Mouse (Mus musculus): Measurements from ENCODE around the gene Clec3a. TPM values are rescaled to one million over a fixed set of nuclear protein-coding genes. Genes with fewer than 3 reads are reported as not detected.
A peak's percentile ranks its signal among the peaks of the same experiment; 100 is the strongest.

Clec3a gene
- polyA plus RNA-seq (2014; fragmentation: Nextera tagmentation; extraction: Ambion mirVana) = not detected in 2 replicates

- no peak within 1 kb of the TSS for H3K9ac ChIP-seq (replicated peaks; ENCODE audit: low read length)
- WGBS = 81% methylated on average over 8 of the region's 8 CpGs
- no peaks in the 10 kb centered on the region for H3K9me3 ChIP-seq (ENCODE audit: control insufficient read depth, low read length)
- ATAC-seq (ENCODE audit: low FRiP score, low TSS enrichment) = no peak
- H3K4me2 ChIP-seq (ENCODE audit: low read length) = no peak within 1 kb of the TSS
- no peaks in the 10 kb centered on the region for H3K4me1 ChIP-seq (ENCODE audit: control insufficient read depth, insufficient read depth, low read length)
- no peaks in the 10 kb centered on the region for H3K36me3 ChIP-seq (ENCODE audit: control insufficient read depth, insufficient read depth, low read length)
- no peak for DNase-seq
- no peaks in the 10 kb centered on the region for H3K27me3 ChIP-seq (ENCODE audit: control insufficient read depth, insufficient read depth, low read length)
- H3K4me3 ChIP-seq (replicated peaks; ENCODE audit: low read depth, low read length) = no peak within 1 kb of the TSS
- H3K27ac ChIP-seq (replicated peaks; ENCODE audit: low read depth, low read length) = no peak within 1 kb of the TSS
These were observed at the start of gene Clec3a for GRCm38 (mm10) chr8:114417786-114418185. Gene Clec3a (plus strand): TSS chr8:114418086.

GRCm38 (mm10) chr8:114369038-114369976, 48.6 kb upstream of the Clec3a start:
- 43% methylated on average over 27 of the region's 27 CpGs for WGBS
- no peaks in the 10 kb centered on the region for H3K9me3 ChIP-seq (ENCODE audit: control insufficient read depth, low read length)
- H3K4me1 ChIP-seq (ENCODE audit: control insufficient read depth, insufficient read depth, low read length) = no peaks in the 10 kb centered on the region
- H3K36me3 ChIP-seq (ENCODE audit: control insufficient read depth, insufficient read depth, low read length) = 0 out of 2 replicates have a peak, but pooled peaks cover 5% of the 10 kb centered on the region
- DNase-seq = peak; percentile 88
- ATAC-seq (ENCODE audit: low FRiP score, low TSS enrichment) = no peak
- no peak overlapping the region for H3K4me3 ChIP-seq (replicated peaks; ENCODE audit: low read depth, low read length)
- H3K4me2 ChIP-seq (ENCODE audit: low read length) = 0 out of 2 replicates have a peak overlapping the region, but pooled peaks have one; percentile 3
- no peaks in the 10 kb centered on the region for H3K27me3 ChIP-seq (ENCODE audit: control insufficient read depth, insufficient read depth, low read length)
- no peak overlapping the region for H3K9ac ChIP-seq (replicated peaks; ENCODE audit: low read length)
- no peak overlapping the region for H3K27ac ChIP-seq (replicated peaks; ENCODE audit: low read depth, low read length)

- Histone ChIP-seq H3K4me3 (replicated peaks; ENCODE audit: low read depth, low read length) (no peak overlapping the region), H3K4me1 (ENCODE audit: control insufficient read depth, insufficient read depth, low read length) (no peaks in the 10 kb centered on the region), H3K36me3 (ENCODE audit: control insufficient read depth, insufficient read depth, low read length) (0 out of 2 replicates have a peak, but pooled peaks cover 9% of the 10 kb centered on the region), H3K27me3 (ENCODE audit: control insufficient read depth, insufficient read depth, low read length) (no peaks in the 10 kb centered on the region), H3K27ac (replicated peaks; ENCODE audit: low read depth, low read length) (no peak overlapping the region), H3K9ac (replicated peaks; ENCODE audit: low read length) (no peak overlapping the region), H3K4me2 (ENCODE audit: low read length) (no peak overlapping the region), H3K9me3 (ENCODE audit: control insufficient read depth, low read length) (no peaks in the 10 kb centered on the region)
- ATAC-seq (ENCODE audit: low FRiP score, low TSS enrichment) (no peak), DNase-seq (no peak)
- 87% methylated on average over 6 of the region's 6 CpGs for WGBS
These were observed 43.5 kb upstream of the Clec3a start for GRCm38 (mm10) chr8:114374390-114374789.

DNA sequence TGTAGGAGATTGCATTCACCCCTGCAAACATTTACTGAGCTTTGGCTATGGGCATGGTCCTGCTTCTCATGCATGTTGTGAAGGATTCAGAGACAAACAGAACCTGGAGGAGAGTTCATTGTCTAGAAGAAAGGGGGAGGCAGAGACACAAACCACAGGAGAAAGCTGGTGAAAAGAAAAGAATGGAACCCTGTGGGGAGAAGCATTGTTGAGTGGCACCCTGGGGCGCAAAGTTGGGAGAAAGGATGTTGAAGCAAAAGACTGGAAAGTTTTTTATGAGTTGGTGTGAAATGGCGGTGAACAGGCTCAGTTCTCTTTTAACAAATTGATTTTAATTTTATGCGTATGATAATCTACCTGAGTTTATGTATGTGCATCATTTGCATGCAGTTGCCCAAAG, 33.7 kb upstream of the Clec3a start:
- Histone ChIP-seq H3K27me3 (ENCODE audit: control insufficient read depth, insufficient read depth, low read length) (no peaks in the 10 kb centered on the region), H3K4me3 (replicated peaks; ENCODE audit: low read depth, low read length) (no peak overlapping the region), H3K36me3 (ENCODE audit: control insufficient read depth, insufficient read depth, low read length) (no peaks in the 10 kb centered on the region), H3K4me1 (ENCODE audit: control insufficient read depth, insufficient read depth, low read length) (no peaks in the 10 kb centered on the region), H3K27ac (replicated peaks; ENCODE audit: low read depth, low read length) (no peak overlapping the region), H3K4me2 (ENCODE audit: low read length) (no peak overlapping the region), H3K9ac (replicated peaks; ENCODE audit: low read length) (no peak overlapping the region), H3K9me3 (ENCODE audit: control insufficient read depth, low read length) (no peaks in the 10 kb centered on the region)
- 69% methylated on average over 3 of the region's 3 CpGs for WGBS
- ATAC-seq (ENCODE audit: low FRiP score, low TSS enrichment) (no peak), DNase-seq (no peak)

GRCm38 (mm10) chr8:114387494-114387893, 30.4 kb upstream of the Clec3a start:
- Histone ChIP-seq H3K36me3 (ENCODE audit: control insufficient read depth, insufficient read depth, low read length) (no peaks in the 10 kb centered on the region), H3K9me3 (ENCODE audit: control insufficient read depth, low read length) (no peaks in the 10 kb centered on the region), H3K9ac (replicated peaks; ENCODE audit: low read length) (no peak overlapping the region), H3K4me1 (ENCODE audit: control insufficient read depth, insufficient read depth, low read length) (no peaks in the 10 kb centered on the region), H3K4me2 (ENCODE audit: low read length) (no peak overlapping the region), H3K4me3 (replicated peaks; ENCODE audit: low read depth, low read length) (no peak overlapping the region), H3K27me3 (ENCODE audit: control insufficient read depth, insufficient read depth, low read length) (no peaks in the 10 kb centered on the region), H3K27ac (replicated peaks; ENCODE audit: low read depth, low read length) (no peak overlapping the region)
- no peak for ATAC-seq (ENCODE audit: low FRiP score, low TSS enrichment)
- 91% methylated on average over 4 of the region's 4 CpGs for WGBS
- no peak for DNase-seq

- H3K4me3 ChIP-seq (replicated peaks; ENCODE audit: low read depth, low read length) = no peak overlapping the region
- H3K4me2 ChIP-seq (ENCODE audit: low read length) = no peak overlapping the region
- H3K9ac ChIP-seq (replicated peaks; ENCODE audit: low read length) = no peak overlapping the region
- H3K4me1 ChIP-seq (ENCODE audit: control insufficient read depth, insufficient read depth, low read length) = no peaks in the 10 kb centered on the region
- H3K27me3 ChIP-seq (ENCODE audit: control insufficient read depth, insufficient read depth, low read length) = no peaks in the 10 kb centered on the region
- ATAC-seq (ENCODE audit: low FRiP score, low TSS enrichment) (no peak), DNase-seq (no peak)
- H3K9me3 ChIP-seq (ENCODE audit: control insufficient read depth, low read length) = no peaks in the 10 kb centered on the region
- 95% methylated on average over 11 of the region's 13 CpGs for WGBS
- H3K36me3 ChIP-seq (ENCODE audit: control insufficient read depth, insufficient read depth, low read length) = no peaks in the 10 kb centered on the region
- H3K27ac ChIP-seq (replicated peaks; ENCODE audit: low read depth, low read length) = no peak overlapping the region
These were observed 27.2 kb upstream of the Clec3a start for GRCm38 (mm10) chr8:114390465-114391254.

- no peaks in the 10 kb centered on the region for H3K4me1 ChIP-seq (ENCODE audit: control insufficient read depth, insufficient read depth, low read length)
- H3K36me3 ChIP-seq (ENCODE audit: control insufficient read depth, insufficient read depth, low read length) = no peaks in the 10 kb centered on the region
- DNase-seq = no peak
- no peaks in the 10 kb centered on the region for H3K9me3 ChIP-seq (ENCODE audit: control insufficient read depth, low read length)
- no peak overlapping the region for H3K27ac ChIP-seq (replicated peaks; ENCODE audit: low read depth, low read length)
- ATAC-seq (ENCODE audit: low FRiP score, low TSS enrichment) = no peak
- no peak overlapping the region for H3K4me2 ChIP-seq (ENCODE audit: low read length)
- WGBS = 94% methylated on average over 5 of the region's 5 CpGs
- H3K9ac ChIP-seq (replicated peaks; ENCODE audit: low read length) = no peak overlapping the region
- no peak overlapping the region for H3K4me3 ChIP-seq (replicated peaks; ENCODE audit: low read depth, low read length)
- no peaks in the 10 kb centered on the region for H3K27me3 ChIP-seq (ENCODE audit: control insufficient read depth, insufficient read depth, low read length)
These were observed 19.6 kb upstream of the Clec3a start for GRCm38 (mm10) chr8:114398326-114398725.

DNA sequence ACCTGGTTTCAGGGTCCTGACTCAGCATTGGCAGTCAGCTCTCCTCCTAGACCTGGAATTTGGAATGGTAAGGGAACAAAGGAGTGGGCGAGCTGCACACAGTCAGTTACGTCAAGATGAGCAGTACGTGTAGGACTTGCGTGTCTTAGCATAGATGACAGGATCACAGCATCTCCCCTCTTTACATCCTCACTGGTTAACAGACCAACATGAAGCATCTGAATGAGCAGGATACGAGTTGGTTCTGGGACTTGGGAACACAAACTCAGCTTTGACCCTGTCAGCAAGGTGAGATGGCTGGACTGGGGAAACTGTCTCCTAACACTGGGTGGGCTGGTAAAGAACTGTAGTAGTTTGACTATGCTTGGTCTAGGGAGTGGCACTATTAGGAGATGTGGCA, 18.6 kb upstream of the Clec3a start:
- no peak for ATAC-seq (ENCODE audit: low FRiP score, low TSS enrichment)
- H3K4me1 ChIP-seq (ENCODE audit: control insufficient read depth, insufficient read depth, low read length) = no peaks in the 10 kb centered on the region
- H3K36me3 ChIP-seq (ENCODE audit: control insufficient read depth, insufficient read depth, low read length) = no peaks in the 10 kb centered on the region
- WGBS = 98% methylated on average over 5 of the region's 5 CpGs
- H3K27ac ChIP-seq (replicated peaks; ENCODE audit: low read depth, low read length) = no peak overlapping the region
- no peak overlapping the region for H3K4me3 ChIP-seq (replicated peaks; ENCODE audit: low read depth, low read length)
- H3K4me2 ChIP-seq (ENCODE audit: low read length) = no peak overlapping the region
- H3K27me3 ChIP-seq (ENCODE audit: control insufficient read depth, insufficient read depth, low read length) = no peaks in the 10 kb centered on the region
- no peak overlapping the region for H3K9ac ChIP-seq (replicated peaks; ENCODE audit: low read length)
- DNase-seq = no peak
- no peaks in the 10 kb centered on the region for H3K9me3 ChIP-seq (ENCODE audit: control insufficient read depth, low read length)
